Mouse (Mus musculus): ENCODE results near the gene Galnt17.
A peak's percentile ranks its signal among the peaks of the same experiment; 100 is the strongest.

The Galnt17 gene

DNA sequence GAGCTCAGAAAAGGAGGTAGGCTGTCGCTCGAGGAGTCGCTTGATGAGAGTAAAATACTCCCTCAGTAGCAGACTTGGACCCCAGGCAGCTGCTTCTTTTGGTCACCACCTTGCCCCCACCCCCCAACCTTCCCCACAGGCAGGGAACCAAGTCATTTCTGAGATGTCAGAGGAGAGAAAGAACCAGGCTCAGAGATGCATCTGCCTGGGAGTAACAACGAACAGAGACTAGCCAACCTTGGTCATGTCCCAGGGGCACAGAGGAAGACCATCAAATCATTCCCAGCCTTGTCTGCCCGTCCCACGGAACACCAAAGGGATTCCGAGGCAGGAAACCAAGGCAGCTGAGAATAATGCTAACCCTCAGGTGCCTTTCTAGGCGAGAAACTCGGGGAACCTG, 293.0 kb downstream of the Galnt17 start:
- no peak for DNase-seq

DNA sequence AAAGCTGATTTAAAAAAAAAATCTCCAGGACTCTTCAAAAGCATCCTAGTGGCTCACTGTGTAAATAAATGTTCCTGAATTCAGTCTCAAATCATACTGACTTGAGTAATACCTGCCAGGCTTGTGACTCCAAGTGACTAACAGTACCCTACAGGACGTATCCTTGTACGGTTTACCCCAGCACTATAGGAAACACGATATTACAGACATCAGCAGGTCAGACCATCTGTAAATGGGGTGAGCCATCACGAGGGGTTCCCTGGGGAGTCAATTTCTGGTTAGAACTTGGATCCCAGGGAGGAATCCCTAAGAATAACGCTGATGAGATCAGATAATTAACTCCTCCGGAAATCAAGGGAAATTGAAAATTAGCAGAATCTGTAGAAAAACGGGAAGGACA, 294.5 kb downstream of the Galnt17 start:
- no peak for DNase-seq

DNA sequence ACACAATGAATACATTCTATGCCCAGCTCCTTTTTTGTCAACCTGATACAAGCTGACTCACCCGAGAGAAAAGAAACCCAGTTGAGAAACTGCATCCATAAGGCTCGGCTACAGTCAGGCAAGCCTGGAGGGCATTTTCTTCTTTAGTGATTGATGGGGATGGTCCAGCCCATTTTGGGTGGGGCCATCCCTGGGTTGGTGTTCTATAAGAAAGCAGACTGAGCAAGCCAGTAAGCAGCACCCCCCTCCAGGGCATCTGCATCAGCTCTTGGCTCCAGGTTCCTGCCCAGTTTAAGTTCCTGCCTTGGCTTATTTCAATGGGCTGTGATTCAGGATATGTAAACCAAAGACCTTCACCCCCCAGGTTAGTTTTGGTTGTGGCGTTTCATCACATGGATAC, 295.2 kb downstream of the Galnt17 start:
- no peak for DNase-seq

DNA sequence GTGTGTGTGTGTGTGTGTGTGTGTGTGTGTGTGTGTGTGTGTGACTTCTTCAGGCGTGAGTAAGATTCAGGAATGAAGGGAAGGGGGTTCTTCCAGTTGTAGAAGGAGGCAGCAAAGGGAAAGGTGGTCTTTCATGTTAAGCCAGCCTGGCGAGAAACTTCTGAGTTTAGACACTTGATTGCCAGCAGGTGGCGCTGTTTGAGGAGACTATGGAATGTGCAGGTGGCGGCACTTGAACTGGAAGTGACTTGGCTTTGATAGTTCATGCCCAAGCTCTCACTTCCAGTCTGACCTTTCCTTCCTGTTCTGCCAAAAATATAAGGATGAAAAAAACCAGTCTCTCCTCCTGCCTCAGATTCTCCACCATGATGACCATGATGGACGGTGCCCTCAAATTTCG, 298.8 kb downstream of the Galnt17 start:
- no peak for DNase-seq

DNA sequence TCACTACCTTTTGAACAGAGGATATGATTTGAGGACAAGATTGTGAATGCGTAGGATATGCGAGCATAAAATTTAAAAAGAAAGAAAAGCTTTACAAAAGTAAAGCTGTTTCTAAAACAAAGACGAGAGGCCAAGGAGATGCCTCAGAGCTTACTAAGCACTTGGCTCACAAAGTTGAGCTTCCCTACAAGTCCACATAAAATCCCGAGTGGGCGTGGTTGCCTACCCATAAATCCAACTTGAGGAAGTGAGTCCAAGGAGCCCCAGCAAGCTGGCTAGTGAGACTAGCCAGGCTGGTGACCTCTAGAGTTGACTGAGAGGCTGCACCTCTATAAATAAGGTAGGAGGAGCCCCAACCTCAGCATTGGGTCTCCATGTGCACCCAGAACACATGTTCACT, 299.8 kb downstream of the Galnt17 start:
- no peak for DNase-seq

DNA sequence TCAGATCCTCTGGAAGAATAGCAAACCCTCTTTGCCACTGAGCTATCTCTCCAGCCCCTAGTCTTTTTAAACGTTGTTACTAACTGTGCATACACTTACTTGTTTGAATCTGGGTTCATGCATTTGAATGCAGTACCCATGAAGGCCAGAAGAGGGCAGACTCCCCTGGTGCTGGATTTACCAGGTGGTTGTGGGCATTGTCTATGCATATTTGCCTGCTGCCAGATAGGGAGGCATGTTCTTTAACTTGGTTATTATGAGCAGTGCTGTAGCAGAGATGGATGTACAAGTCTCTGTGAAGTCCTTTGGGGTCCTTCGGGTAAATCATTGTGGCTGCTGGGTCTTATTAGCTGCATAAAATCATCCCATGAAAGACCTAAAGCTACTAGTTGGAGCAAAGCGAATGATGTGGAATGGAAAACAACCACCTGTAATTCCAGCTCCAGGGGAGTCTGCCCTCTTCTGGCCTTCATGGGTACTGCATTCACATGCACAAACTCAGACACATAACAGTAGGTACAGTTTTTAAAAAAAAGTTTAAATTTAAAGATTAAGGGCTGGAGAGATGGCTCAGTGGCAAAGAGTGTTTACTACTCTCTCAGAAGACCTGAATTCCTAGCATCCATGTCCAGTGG, 300.3 kb downstream of the Galnt17 start:
- DNase-seq: peak; percentile 13

DNA sequence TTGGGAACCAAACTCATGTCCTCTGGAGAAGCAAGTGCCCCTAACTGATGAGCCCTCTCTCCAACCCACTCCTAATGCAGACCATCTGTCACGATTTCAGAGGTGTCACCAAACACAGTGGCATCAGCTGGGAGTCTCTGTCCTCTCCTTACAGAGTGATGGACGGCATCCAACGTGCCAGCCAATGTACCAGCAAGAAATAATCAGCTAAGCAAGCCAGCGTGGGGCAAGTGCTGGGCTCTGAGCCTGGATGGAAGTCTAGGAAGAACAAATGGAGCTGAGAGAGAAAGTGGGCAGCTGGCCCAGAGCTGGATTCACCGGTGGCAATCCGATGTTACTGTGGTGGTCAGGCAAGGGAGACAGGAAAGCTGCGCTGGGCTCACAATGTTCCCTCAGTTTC, 301.1 kb downstream of the Galnt17 start:
- no peak for DNase-seq

DNA sequence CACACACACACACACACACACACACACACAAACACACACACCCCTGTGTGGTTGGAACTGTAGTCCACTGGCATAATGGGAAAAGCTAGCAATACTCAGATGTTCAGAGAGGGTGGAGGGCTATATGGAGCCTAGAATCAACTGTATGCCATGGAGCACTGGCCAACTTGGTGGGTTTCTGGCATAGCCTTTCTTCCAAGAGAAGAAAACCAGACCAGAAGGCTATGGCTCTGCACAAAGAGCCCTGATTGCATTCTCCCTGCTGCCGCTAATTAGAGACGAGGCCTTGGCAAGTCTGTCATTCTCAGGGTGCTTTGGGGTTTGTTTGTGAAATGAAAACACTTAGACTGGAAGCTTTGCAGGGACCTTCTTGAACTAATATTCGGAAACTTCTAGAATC, 301.8 kb downstream of the Galnt17 start:
- DNase-seq: no peak

DNA sequence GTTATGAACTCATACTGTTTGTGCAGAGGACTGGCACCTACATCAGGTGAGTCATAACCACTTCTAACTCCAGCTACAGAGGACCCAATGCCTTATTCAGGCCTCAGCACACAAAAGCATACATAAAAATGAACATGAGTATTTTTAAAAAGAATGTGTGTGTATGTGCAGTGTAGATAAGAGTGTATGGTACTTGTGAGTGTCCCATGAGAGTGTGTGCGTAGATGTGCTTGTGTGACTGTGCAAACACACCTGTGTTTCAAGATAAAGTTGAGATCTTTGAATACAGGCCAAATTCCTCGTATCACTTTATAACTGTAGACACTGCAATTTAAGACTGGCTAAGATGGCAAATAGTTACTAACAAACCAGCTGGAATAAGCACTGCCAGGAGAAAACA, 307.7 kb downstream of the Galnt17 start:
- DNase-seq: no peak

DNA sequence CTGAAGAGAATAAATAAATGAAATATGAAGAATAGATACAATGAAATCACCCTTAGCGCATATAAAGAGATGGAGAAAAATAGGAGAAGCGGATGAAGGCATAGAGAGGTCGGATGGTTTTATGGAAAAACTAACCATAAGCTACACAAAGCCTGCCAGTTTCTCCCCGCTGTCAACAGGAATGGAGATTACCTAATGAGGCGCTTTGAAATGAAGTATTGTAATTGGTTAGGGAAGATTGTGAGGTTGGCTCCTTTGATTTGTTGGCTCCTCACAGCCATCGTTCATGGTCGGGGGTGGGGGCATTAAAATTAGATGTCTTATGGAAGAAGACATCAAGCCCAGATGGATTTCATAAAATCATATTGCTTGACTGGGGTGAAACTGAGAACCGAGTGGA, 329.0 kb downstream of the Galnt17 start:
- DNase-seq: no peak

DNA sequence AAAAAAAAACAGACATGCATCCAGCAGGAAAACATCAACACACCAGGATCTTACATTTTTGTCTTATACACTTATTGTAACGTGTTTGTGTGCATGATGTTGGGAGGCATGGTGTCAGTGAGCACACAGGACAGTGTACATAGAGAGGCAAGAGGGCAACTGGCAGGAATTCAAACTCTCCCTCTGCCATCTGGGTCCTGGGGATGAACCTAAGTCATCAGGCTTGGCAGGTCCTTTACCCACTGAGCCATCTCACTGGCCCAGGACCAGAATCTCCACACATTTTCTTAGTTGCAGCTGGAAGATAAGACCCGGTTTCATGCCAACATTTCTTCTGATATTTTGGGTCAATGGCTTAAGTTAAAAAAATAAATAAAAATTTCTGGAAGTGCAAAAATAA, 329.4 kb downstream of the Galnt17 start:
- DNase-seq: no peak

DNA sequence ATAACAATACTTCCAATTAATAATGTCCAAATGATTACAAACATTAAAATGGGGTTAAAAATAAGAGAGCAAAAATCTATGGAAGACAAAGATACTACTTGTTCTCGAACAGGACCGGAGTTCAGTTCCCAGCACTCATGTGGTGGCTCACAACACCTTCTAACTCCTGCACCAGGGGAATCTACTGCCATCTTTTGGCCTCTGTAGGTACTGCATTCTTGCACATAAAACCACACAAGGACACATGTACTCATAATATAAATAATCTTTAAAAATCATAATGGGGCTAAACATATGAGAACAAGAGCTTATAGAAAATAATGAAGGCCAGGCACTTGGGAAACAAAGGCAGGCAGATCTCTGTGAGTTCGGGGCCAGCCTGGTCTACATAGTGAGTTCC, 330.3 kb downstream of the Galnt17 start:
- no peak for DNase-seq

DNA sequence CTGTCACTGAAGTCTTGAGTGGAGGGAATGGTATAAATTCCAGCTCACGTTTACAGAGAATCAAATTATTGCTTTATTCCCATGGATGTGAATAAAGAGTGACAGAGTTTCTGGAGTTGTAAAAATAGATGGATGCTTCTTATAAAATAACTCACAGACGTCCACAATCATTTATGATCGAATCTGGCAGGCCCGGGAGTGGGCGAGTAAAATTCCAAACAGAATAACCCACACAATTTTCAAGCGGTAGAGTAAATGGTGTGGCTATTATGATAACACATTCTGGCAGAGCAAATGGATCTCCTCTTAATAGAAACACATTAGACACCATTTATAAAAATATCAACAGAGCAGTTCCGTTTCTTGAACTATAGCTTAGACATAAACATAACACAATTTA, 355.9 kb downstream of the Galnt17 start:
- no peak for DNase-seq

DNA sequence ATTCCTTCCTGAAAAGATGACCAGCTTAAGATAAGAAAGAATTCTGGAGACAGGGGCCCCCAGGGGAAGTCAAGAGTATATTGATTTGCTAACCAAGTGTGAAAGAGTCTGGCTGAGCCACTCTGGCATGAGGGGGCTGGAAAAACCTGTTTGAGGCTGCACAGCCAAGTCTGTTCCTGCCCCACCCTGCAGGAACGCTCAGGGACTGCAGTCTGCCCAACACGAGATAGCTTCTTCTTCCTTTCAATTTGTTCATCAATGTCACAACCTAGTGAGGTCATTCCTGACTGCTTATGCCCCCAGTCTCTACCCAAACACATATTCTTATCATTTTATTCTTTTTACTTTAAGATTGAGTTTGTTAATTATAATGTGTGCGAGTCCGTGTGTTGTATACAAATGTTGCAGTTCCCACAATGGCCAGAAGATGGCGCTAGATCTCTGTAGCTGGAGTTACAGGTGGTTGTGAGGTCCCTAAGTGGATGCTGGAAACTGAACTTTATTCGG, 357.4 kb downstream of the Galnt17 start:
- no peak for DNase-seq

DNA sequence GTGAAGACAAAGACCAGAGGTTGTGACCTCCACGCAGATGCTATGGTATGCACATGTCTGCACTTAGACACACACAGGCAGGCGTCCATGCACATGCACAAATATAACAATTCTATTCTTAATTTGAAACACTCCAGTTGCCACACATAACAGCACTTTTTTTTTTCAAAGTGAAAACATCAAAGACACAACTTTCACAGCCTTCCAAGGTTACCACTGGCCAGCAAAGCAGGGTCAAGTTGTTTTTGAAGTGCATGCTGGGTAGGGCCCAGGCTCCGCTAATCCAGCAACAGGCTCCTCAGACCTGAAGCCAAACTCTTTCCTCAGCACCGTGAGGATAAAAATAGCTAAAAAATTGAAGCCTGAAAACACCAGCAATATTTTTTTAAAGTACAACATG, 357.9 kb downstream of the Galnt17 start:
- DNase-seq: no peak

DNA sequence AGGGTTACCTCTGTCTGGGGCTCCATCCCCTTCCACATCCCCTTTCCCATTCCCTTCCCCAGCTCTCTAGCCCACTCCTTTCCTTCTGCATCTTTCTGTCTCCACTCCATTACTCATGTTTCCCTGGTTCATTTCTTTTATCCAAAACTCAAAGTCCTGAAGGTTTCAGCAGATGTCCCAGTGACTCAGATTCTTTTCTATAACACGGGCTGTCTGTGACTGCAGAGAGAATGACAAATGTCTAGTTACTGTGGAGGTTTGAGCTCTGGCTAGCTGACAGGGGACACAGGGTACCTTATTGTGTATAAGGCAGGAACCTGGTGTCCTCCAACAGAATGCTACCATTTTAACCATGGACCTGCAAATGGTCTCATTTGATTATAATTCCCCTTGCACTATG, 358.6 kb downstream of the Galnt17 start:
- DNase-seq: no peak

DNA sequence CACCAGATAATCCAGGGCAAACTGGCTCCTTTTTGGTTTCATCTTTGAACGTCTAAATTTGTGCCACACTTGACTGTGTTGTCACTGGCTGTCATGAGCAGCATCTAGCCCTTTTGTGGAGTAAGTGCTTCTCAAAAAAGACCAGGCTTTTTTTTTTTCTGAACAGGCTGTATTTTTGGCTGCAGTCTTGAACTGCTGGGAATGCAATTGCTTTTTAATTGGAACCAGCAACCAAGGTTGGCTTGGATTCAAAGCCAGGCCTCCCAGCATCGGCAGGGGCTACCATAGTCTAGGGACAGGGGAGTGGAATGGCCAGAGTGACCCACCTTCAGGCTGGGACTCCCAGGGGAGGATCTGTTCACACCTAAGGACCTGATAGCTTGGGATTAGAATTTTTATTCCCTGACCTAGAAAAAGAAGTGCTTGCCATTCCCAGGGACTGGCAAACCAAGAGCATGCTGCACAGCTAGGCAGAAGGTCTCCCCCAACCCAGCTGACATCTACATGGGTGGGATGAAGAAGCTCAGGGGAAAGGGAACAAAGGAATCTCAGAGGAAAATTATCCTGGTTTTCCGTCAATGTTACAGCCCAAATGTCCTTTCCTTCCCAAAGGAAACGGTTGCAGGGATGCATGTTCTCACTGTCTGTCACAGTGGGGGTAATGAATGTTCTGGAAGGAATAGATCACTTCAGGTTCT, 369.2 kb downstream of the Galnt17 start:
- DNase-seq: no peak

DNA sequence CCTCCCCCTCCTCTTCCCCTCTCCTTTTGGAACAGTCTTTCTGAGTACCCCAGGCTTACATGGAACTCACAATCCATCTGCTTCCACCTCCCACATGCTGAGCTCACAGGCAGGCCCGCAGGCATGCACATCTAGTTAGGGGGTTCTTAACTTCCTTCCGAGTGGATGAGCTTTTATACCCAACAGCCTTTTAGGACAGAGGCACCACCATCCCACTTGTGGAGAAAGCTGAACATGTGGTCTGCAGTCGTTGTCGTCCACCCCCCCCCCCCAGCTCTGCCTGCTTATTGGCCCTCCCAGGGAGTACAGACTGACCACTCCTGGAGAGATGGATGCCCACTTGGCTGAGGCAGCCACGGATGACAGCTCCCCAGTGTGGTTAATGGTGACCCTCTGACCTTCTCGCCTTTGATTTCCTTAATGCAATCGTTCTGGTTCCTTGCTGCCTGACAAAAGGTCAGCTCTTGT, 370.0 kb downstream of the Galnt17 start:
- DNase-seq: peak; percentile 5

DNA sequence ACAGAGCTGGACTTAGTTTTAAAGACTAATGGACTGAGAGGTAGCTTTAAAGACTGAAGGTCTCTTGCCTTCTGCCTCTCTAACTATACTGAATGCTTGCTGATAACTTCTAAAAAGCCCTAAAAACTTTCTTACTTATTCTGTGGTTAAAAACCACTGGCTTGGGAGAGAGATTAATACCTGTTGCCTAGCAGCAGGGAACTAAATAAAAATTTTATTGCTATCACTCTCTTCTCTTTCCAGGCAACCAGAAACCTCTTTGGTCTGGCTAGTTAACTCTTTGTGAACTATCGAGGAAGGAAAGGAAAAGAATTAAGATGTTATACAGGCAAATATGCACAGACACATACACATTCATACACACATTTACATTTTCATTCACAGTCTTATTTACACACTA, 377.3 kb downstream of the Galnt17 start:
- no peak for DNase-seq

DNA sequence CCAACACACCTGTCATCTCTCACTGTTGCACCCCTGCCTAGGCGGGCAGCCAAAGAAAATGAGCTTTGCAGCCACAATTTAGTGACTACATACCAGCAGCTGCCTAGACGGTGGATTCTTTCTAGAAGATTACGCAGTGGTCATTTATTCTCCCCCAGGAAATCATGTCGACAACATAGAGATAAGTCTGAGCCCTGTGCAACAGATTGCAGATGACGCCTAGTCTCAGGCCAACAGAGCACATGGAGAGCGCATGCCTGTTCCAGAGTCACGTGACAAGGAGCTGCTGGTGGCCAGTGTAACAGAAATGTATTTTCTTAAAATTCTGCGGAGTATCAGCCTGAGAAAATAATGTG, 380.5 kb downstream of the Galnt17 start:
- no peak for DNase-seq

DNA sequence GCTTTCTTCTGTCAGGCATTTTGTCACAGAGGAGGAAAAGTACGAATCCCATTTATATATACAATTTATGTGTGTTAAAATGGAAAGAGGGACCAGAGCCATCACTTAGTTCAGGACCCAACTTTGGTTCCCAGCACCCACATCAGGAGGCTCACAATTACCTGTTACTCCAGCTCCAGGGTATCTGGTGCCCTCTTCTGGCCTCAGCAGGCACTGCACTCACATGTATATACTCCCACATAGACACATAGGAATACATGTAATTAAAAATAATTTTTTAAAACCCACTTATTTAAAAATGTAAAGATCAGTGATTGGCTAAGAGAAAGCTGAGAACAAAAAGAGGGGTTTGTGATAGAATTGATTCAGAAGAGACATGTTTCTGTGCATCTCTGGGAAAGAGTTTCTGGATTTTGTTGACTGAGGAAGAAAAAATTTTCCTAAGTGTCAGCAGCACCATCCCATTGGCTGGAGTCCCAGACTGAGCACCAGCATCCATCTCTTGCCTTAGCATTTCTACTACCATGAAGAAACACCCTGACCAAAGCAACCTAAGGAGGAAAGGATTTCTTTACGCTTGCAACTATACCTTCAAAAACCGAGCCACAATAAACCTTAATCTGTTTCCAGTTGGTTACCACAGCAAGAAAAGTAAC, 381.0 kb downstream of the Galnt17 start:
- no peak for DNase-seq

DNA sequence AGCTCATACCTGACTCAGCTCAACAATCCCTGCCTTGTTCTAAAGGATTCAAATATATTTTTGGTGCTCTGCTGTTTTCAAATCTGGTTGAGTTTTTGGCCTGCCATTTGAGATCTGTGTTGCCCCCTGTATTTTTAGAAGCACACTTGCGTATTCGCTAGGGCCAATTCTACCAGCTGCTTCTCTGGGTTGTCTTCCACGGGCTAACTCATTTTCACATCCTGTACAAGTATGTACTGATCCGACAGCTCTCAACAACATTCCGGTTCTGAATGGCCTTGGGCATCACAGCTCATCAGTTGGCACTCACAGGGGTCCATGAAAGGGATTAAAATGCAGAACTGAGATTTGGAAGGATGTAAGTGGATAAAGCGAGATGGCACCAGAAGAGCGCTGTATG, 382.6 kb downstream of the Galnt17 start:
- DNase-seq: no peak

DNA sequence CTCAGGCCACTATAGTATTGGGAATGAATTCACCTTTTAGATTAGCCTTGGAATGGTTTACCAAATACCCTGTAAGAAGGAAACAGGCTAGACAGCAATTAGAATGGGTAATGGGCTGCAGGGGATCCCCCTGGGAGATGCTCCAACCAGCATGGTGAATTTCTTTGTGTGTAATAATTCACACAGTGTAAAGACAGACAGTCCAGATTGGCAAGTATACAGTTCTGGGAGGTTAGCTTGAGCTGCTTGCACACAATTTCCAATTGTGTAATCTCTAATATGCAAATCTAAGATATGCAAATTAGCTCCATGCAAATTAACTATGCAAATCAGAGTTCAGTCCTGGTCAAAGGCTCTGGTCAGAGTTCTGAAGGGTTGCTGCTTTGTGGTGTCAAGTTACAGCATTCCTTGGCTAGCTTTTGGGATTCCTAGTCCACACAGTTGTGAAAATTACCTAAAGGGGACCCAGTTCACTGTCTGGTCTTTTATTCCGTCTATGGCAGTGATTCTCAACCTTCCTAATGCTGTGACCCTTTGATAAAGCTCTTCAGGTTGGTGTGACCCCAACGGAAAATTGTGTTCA, 384.0 kb downstream of the Galnt17 start:
- DNase-seq: no peak

DNA sequence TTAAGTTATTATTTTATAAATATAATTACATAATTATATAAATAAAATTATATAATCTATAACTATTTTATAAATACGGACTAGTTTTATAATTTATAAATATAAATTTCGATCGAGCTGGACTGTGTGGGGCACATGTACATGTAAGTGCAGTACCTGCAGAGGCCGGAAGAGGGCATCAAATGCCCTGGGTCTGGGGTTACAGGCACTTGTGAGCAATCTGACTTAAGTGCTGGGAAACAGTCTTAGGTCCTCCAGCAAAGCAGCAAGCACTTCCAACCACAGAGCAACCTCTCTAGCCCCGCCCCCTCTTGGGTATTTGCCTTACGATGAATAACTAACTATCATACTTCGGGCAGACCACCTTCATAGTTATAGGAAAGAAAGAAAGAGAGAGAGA, 388.3 kb downstream of the Galnt17 start:
- DNase-seq: no peak
